Mouse (Mus musculus): ENCODE results near the gene Padi2. TPM values are rescaled to one million over a fixed set of nuclear protein-coding genes. Genes with fewer than 3 reads are reported as not detected.

The Padi2 gene
- total and polyA plus RNA-seq, 3 experiments, result 0.04 TPM; not detected in 2

DNA sequence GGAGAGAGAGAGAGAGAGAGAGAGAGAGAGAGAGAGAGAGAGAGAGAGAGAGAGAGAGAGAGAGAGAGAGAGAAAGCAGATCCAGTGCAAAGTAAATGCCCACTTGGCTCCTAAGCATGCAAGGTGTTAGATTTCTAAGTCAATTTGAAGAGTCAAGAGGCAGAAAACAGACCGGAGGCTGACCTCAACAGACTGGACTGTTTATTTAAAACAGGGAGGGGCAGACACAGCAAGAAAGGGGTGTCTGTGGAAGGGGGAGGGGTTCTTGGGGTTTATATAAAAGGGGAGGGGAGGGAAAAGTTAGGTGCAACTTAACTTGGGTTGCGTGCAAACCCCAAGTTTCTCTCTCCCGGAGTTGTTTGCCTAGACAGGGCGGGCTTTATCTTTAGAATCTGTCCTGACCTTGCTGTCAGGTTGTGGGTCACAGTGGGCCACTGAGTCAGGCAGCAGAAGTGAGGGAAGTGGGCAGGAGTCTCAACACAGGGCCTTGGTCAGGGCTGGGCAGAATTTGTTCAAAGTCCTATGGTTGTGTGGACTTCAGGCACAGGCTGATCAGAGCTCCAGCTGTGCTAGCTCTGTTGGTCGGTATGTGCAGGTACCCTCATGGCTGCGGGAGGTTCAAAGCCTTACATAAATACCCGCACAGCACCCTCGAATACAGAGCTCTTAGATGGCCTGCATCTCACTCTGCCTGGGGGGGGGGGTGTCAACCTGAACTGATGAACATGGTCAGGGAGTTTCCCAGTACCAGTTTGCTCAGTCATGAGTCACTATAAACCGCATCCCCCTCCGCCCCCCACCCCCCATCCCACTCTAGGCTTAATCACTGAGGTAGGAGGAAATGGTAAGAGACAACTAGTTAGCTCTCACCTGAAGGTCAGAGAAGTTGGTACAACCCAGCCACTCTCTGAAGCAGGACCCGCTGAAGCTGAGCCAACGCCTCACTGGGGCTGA lies 41.6 kb downstream of the Padi2 start:
- no peak for DNase-seq (ENCODE audit: extremely low read depth)

DNA sequence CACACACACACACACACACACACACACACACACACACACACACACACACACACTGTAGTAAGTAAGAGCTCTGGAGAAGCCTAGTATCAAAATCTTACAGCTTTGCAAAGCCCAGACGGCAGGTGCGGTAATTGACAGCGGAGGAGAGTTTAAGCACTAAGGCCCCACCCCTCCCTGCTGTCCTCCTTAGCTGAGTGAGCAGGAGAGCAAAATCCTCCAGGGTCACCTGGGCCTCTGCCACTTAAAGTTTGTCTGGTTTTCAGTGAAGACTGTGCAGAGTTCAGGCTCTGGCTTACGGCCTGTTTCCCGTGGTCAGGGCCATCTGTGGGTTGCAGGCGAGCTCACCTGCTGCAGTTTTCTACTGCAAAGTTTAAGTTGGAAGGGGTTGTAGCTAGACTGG lies 42.3 kb downstream of the Padi2 start:
- no peak overlapping the region for H3K4me2 ChIP-seq (ENCODE audit: insufficient read depth, low read depth, poor library complexity, severe bottlenecking)
- no peak overlapping the region for H3K4me3 ChIP-seq (replicated peaks in 1 of 3; ENCODE audit: low read depth in 2 of 3, low read length in 2 of 3, poor library complexity in 1 of 3)
- no peaks in the 10 kb centered on the region for H3K36me3 ChIP-seq (replicated peaks in 1 of 2; ENCODE audit: control insufficient read depth in 1 of 2, insufficient read depth in 1 of 2, low read length in 1 of 2)
- H3K9ac ChIP-seq (ENCODE audit: insufficient read depth, low read depth), result no peak overlapping the region
- H3K4me1 ChIP-seq (ENCODE audit: control insufficient read depth in 1 of 2, insufficient read depth in 2 of 2), result peaks cover 6 to 20% of the 10 kb centered on the region in 2 experiments; a peak in 3 of 4 replicates
- in situ Hi-C loops (cut with MboI; ENCODE audit: low pct_ligation_motif_present, low pct_unique_long_range_greater_than_20kb, low sequenced_read_pairs) (no loop called here), dilution Hi-C loops (cut with MboI; ENCODE audit: extremely low pct_ligation_motif_present, extremely low pct_unique_long_range_greater_than_20kb, low sequenced_read_pairs) (no loop called here)
- no peaks in the 10 kb centered on the region for H3K79me2 ChIP-seq (replicated peaks; ENCODE audit: control insufficient read depth, extremely low read depth, insufficient read depth, poor library complexity, severe bottlenecking)
- peaks cover 34% of the 10 kb centered on the region for H3K27me3 ChIP-seq (replicated peaks)
- H3K27ac ChIP-seq (ENCODE audit: insufficient read depth, low read depth), result no peak overlapping the region
- TF ChIP-seq MAZ (IDR thresholded peaks at IDR 0.05; ENCODE audit: low read depth, low read length) (no peak), NRF1 (IDR thresholded peaks at IDR 0.05; ENCODE audit: low read depth, low read length) (no peak), CHD2 (IDR thresholded peaks at IDR 0.05; ENCODE audit: low read length) (no peak), MYC (IDR thresholded peaks at IDR 0.05; ENCODE audit: low read depth, low read length) (no peak), JUN (IDR thresholded peaks at IDR 0.05; ENCODE audit: insufficient read depth, low read depth, low read length) (no peak), ELF1 (IDR thresholded peaks at IDR 0.05; ENCODE audit: low read depth, low read length) (no peak), MXI1 (IDR thresholded peaks at IDR 0.05; ENCODE audit: low read depth, low read length) (no peak), POLR2A (IDR thresholded peaks at IDR 0.05; ENCODE audit: low read depth, low read length) (no peak), IRF4 (IDR thresholded peaks at IDR 0.05; ENCODE audit: low read depth, low read length) (no peak), PAX5 (IDR thresholded peaks at IDR 0.05; ENCODE audit: low read length) (no peak), SIN3A (IDR thresholded peaks at IDR 0.05; ENCODE audit: low read length) (no peak), ZMIZ1 (IDR thresholded peaks at IDR 0.05; ENCODE audit: low read depth, low read length) (no peak), GABPA (IDR thresholded peaks at IDR 0.05; ENCODE audit: insufficient replicate concordance, low read depth, low read length) (no peak), E2F4 (IDR thresholded peaks at IDR 0.05; ENCODE audit: insufficient replicate concordance, low read depth, low read length) (no peak), USF2 (conservative IDR thresholded peaks at IDR 0.05; ENCODE audit: low read depth, low read length) (no peak), EP300 (IDR thresholded peaks at IDR 0.05; ENCODE audit: low read length) (no peak), ZNF384 (IDR thresholded peaks at IDR 0.05; ENCODE audit: low read depth, low read length) (no peak), MAX (IDR thresholded peaks at IDR 0.05; ENCODE audit: low read length) (no peak)
- peaks cover 17% of the 10 kb centered on the region for H3K9me3 ChIP-seq (replicated peaks; ENCODE audit: low read length)
- DNase-seq (ENCODE audit: extremely low read depth), result no peak

More for the DNA sequence above, 41.6 kb downstream of the Padi2 start:
- Histone ChIP-seq H3K4me3 (replicated peaks in 1 of 3; ENCODE audit: low read depth in 2 of 3, low read length in 2 of 3, poor library complexity in 1 of 3) (no peak overlapping the region), H3K9ac (ENCODE audit: insufficient read depth, low read depth) (no peak overlapping the region), H3K4me1 (ENCODE audit: control insufficient read depth in 1 of 2, insufficient read depth in 2 of 2) (peaks cover 6 to 20% of the 10 kb centered on the region in 2 experiments; a peak in 3 of 4 replicates), H3K9me3 (replicated peaks; ENCODE audit: low read length) (peaks cover 17% of the 10 kb centered on the region), H3K36me3 (replicated peaks in 1 of 2; ENCODE audit: control insufficient read depth in 1 of 2, insufficient read depth in 1 of 2, low read length in 1 of 2) (no peaks in the 10 kb centered on the region), H3K27me3 (replicated peaks) (peaks cover 29% of the 10 kb centered on the region), H3K4me2 (ENCODE audit: insufficient read depth, low read depth, poor library complexity, severe bottlenecking) (no peak overlapping the region), H3K79me2 (replicated peaks; ENCODE audit: control insufficient read depth, extremely low read depth, insufficient read depth, poor library complexity, severe bottlenecking) (no peaks in the 10 kb centered on the region), H3K27ac (ENCODE audit: insufficient read depth, low read depth) (no peak overlapping the region)
- in situ Hi-C loops (cut with MboI; ENCODE audit: low pct_ligation_motif_present, low pct_unique_long_range_greater_than_20kb, low sequenced_read_pairs), result no loop called here
- dilution Hi-C loops (cut with MboI; ENCODE audit: extremely low pct_ligation_motif_present, extremely low pct_unique_long_range_greater_than_20kb, low sequenced_read_pairs), result no loop called here
- TF ChIP-seq NELFE (IDR thresholded peaks at IDR 0.05; ENCODE audit: low read depth, low read length) (no peak), MXI1 (IDR thresholded peaks at IDR 0.05; ENCODE audit: low read depth, low read length) (no peak), TCF12 (IDR thresholded peaks at IDR 0.05; ENCODE audit: low read depth, low read length) (no peak), KAT2A (IDR thresholded peaks at IDR 0.05; ENCODE audit: insufficient replicate concordance, low read length) (no peak), RCOR1 (conservative IDR thresholded peaks at IDR 0.05; ENCODE audit: low read depth, low read length) (no peak), USF1 (IDR thresholded peaks at IDR 0.05; ENCODE audit: low read depth, low read length) (no peak), MAZ (IDR thresholded peaks at IDR 0.05; ENCODE audit: low read depth, low read length) (no peak)

Measured in CH12.LX (cell line).